Mouse (Mus musculus) fat pad, adult 2 months (tissue): Measurements from ENCODE around the gene 3830417A13Rik.

Experiments
- DNase-seq: peaks from one replicate; pipeline ENCODE4 v3.0.0-alpha.2; 2011; ENCODE audit warnings: low read depth, low spot score; ENCODE audit errors: extremely low read depth

Gene 3830417A13Rik

GRCm38 (mm10) chrX:64173248-64173647, at the start of gene 3830417A13Rik:
Gene 3830417A13Rik, plus strand, starts transcription at chrX:64173548.
- DNase-seq, result no peak

GRCm38 (mm10) chrX:64152098-64152497, 21.2 kb upstream of the 3830417A13Rik start, which contains the start of gene Gm6760:
Gene Gm6760, minus strand, starts transcription at chrX:64152198.
- no peak for DNase-seq

DNA sequence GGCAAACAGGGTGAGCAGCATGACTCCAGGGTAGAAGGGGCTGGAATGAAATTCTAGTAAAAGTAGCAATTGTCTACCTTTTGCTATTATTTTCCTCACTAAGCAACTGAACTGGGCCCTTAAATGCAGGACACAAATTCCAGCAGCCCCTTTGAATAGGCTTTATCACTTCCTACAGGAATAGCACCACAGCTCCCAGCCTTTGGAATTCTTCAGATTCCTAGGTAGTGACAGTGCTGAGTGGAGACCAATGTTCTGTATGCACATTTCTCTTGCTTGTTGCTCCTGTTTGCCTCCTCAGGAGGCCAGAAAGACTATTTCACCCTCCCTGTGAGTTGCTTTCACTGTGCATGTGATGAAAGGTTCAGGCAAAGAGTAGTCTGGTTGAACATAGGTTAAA, 7.9 kb downstream of the 3830417A13Rik start:
- DNase-seq, result no peak
